In genomic region chr9:25481344-25482095, GRCm38 (mm10) we compare ENCODE assay signal across 8 mouse cellular contexts. TPM values are rescaled to one million over a fixed set of nuclear protein-coding genes. Genes with fewer than 3 reads are reported as not detected.
DNase-seq lines count a peak whose midpoint lies in the region; ATAC-seq lines count a peak whose summit lies in the region.

Gene Eepd1, plus strand, starts transcription at chr9:25481547.

- peak; percentile 89 for DNase-seq in adipocyte (ENCODE audit: low spot score)
- peak; percentile 95 for DNase-seq in embryo, embryonic 10 days (ENCODE audit: low spot score)
- peak; percentile 98 for DNase-seq in gastrocnemius, postnatal 14 days
- peak; percentile 90 to 96 for DNase-seq in left cerebral cortex, postnatal 10 days (ENCODE audit: extremely low spot score in 1 of 2, low spot score in 2 of 2)
- DNase-seq in right cerebral cortex, postnatal 25 days = peak; percentile 97
- DNase-seq in urinary bladder, postnatal 4 days (ENCODE audit: low spot score in 2 of 2) = peak; percentile 93 to 96

- intact Hi-C loops in gastrocnemius, postnatal 14 days (cut with DNase I; ENCODE audit: low total_unique reads) = loop anchor here (10.0 kb wide), 2 partner anchors 103 to 167 kb away; no protein-coding TSS in a partner anchor
- intact Hi-C loops in left cerebral cortex, postnatal 10 days (cut with DNase I) = loop anchor here (5.0 kb wide), 2 partner anchors 111 to 164 kb away; no protein-coding TSS in a partner anchor

- peak; percentile 94 for ATAC-seq in inflammation-experienced regulatory T-cells, adult 6 months
- ATAC-seq in megakaryocyte-erythroid progenitor cell, adult 5-6 weeks (replicated peaks; ENCODE audit: low FRiP score, low TSS enrichment, poor library complexity, severe bottlenecking) = peak; percentile 98

RNA-seq across cellular contexts. Expression of gene Eepd1, which starts in this region (rescaled TPM):
- 10 to 100 TPM; 43.5 to 72.8 TPM for total RNA-seq in gastrocnemius, postnatal 14 days (2021)
- polyA plus RNA-seq in inflammation-experienced regulatory T-cells, adult 6 months (2017; shearing (Covaris generic)) = under 1 TPM in 2 of 3 experiments, not detected in 1; 0.60 to 0.82 TPM
- total RNA-seq in left cerebral cortex, postnatal 10 days (2021) = 10 to 100 TPM; 14.5 to 17.6 TPM
- 1.2 and 2.1 TPM in 2 replicates for total RNA-seq in megakaryocyte-erythroid progenitor cell, adult 5-6 weeks (2014; fragmentation: Nextera tagmentation)
- 0.61 and 2.8 TPM in 2 replicates for total RNA-seq in megakaryocyte-erythroid progenitor cell, adult 5-6 weeks (2017)

Comparison
In these comparisons a context has a peak if more than half of its experiments do, and no peak if none do; other contexts are left out.
1. Peak in every context shown above with its lines: DNase-seq and ATAC-seq.
2. RNA of gene Eepd1 (total RNA-seq): 43.5 to 72.8 TPM in gastrocnemius, postnatal 14 days and 14.5 to 17.6 TPM in left cerebral cortex, postnatal 10 days; 0.61 to 2.8 TPM in megakaryocyte-erythroid progenitor cell, adult 5-6 weeks; every median in the first group is over 4 times any median in the second.
3. Peak in ATAC-seq in inflammation-experienced regulatory T-cells, adult 6 months; RNA of the gene not detected or under 1 TPM.